Mouse (Mus musculus): Measurements from ENCODE around the gene 2900026A02Rik. TPM values are rescaled to one million over a fixed set of nuclear protein-coding genes. Genes with fewer than 3 reads are reported as not detected.
A peak's percentile ranks its signal among the peaks of the same experiment; 100 is the strongest.

The 2900026A02Rik gene
- polyA plus RNA-seq, 1 experiment: 70.8 TPM

- no peak overlapping the region for H3K4me3 ChIP-seq (ENCODE audit: low read depth, low read length)
- 96% methylated on average over 5 of the region's 5 CpGs for WGBS
- H3K36me3 ChIP-seq (ENCODE audit: control insufficient read depth, insufficient read depth, low read length): 0 out of 2 replicates have a peak, but pooled peaks cover 6% of the 10 kb centered on the region
- H3K4me1 ChIP-seq (ENCODE audit: control insufficient read depth, insufficient read depth, insufficient read length, low read length): peaks cover 38% of the 10 kb centered on the region
- H3K27me3 ChIP-seq (ENCODE audit: control insufficient read depth, insufficient read depth, low read length): no peaks in the 10 kb centered on the region
- TF ChIP-seq POLR2A (IDR thresholded peaks at IDR 0.05; ENCODE audit: low read depth, low read length): no peak
- TF ChIP-seq CTCF (IDR thresholded peaks at IDR 0.05; ENCODE audit: extremely low read depth, insufficient read length, insufficient replicate concordance, low read depth, low read length): peak; percentile 33; the same call in 1 of the 2 replicates
- no peak overlapping the region for H3K27ac ChIP-seq (ENCODE audit: insufficient read depth, low read depth, low read length)
Observed at GRCm38 (mm10) chr5:113140872-113141271, 80.2 kb downstream of the 2900026A02Rik start.

GRCm38 (mm10) chr5:113140051-113140450 lies 81.0 kb downstream of the 2900026A02Rik start:
- H3K4me1 ChIP-seq (ENCODE audit: control insufficient read depth, insufficient read depth, insufficient read length, low read length): peaks cover 36% of the 10 kb centered on the region
- no peak overlapping the region for H3K27ac ChIP-seq (ENCODE audit: insufficient read depth, low read depth, low read length)
- no peak overlapping the region for H3K4me3 ChIP-seq (ENCODE audit: low read depth, low read length)
- H3K36me3 ChIP-seq (ENCODE audit: control insufficient read depth, insufficient read depth, low read length): 0 out of 2 replicates have a peak, but pooled peaks cover 6% of the 10 kb centered on the region
- H3K27me3 ChIP-seq (ENCODE audit: control insufficient read depth, insufficient read depth, low read length): no peaks in the 10 kb centered on the region
- no peak for TF ChIP-seq POLR2A (IDR thresholded peaks at IDR 0.05; ENCODE audit: low read depth, low read length)
- TF ChIP-seq CTCF (IDR thresholded peaks at IDR 0.05; ENCODE audit: extremely low read depth, insufficient read length, insufficient replicate concordance, low read depth, low read length): no peak
- WGBS: 74% methylated on average over 3 of the region's 3 CpGs

GRCm38 (mm10) chr5:113139064-113139726 lies 81.8 kb downstream of the 2900026A02Rik start:
- peak overlapping the region; percentile 24; the same call in 1 of the 2 replicates for H3K27ac ChIP-seq (ENCODE audit: insufficient read depth, low read depth, low read length)
- TF ChIP-seq CTCF (IDR thresholded peaks at IDR 0.05; ENCODE audit: extremely low read depth, insufficient read length, insufficient replicate concordance, low read depth, low read length) (no peak), POLR2A (IDR thresholded peaks at IDR 0.05; ENCODE audit: low read depth, low read length) (no peak)
- 0 out of 2 replicates have a peak, but pooled peaks cover 6% of the 10 kb centered on the region for H3K36me3 ChIP-seq (ENCODE audit: control insufficient read depth, insufficient read depth, low read length)
- H3K4me1 ChIP-seq (ENCODE audit: control insufficient read depth, insufficient read depth, insufficient read length, low read length): peaks cover 36% of the 10 kb centered on the region
- 29% methylated on average over 7 of the region's 7 CpGs for WGBS
- H3K4me3 ChIP-seq (ENCODE audit: low read depth, low read length): peak overlapping the region; percentile 54
- H3K27me3 ChIP-seq (ENCODE audit: control insufficient read depth, insufficient read depth, low read length): no peaks in the 10 kb centered on the region

GRCm38 (mm10) chr5:113138319-113139063 lies 82.5 kb downstream of the 2900026A02Rik start:
- TF ChIP-seq POLR2A (IDR thresholded peaks at IDR 0.05; ENCODE audit: low read depth, low read length) (no peak), CTCF (IDR thresholded peaks at IDR 0.05; ENCODE audit: extremely low read depth, insufficient read length, insufficient replicate concordance, low read depth, low read length) (0 out of 2 replicates have a peak, but pooled peaks have one; percentile 5)
- peak overlapping the region; percentile 24 for H3K27ac ChIP-seq (ENCODE audit: insufficient read depth, low read depth, low read length)
- peak overlapping the region; percentile 54 for H3K4me3 ChIP-seq (ENCODE audit: low read depth, low read length)
- H3K4me1 ChIP-seq (ENCODE audit: control insufficient read depth, insufficient read depth, insufficient read length, low read length): peaks cover 36% of the 10 kb centered on the region
- H3K27me3 ChIP-seq (ENCODE audit: control insufficient read depth, insufficient read depth, low read length): no peaks in the 10 kb centered on the region
- WGBS: 4% methylated on average over 43 of the region's 43 CpGs
- H3K36me3 ChIP-seq (ENCODE audit: control insufficient read depth, insufficient read depth, low read length): 0 out of 2 replicates have a peak, but pooled peaks cover 7% of the 10 kb centered on the region

GRCm38 (mm10) chr5:113137691-113138318 lies 83.2 kb downstream of the 2900026A02Rik start:
- H3K4me3 ChIP-seq (ENCODE audit: low read depth, low read length): peak overlapping the region; percentile 54
- H3K27ac ChIP-seq (ENCODE audit: insufficient read depth, low read depth, low read length): peak overlapping the region; percentile 24
- TF ChIP-seq CTCF (IDR thresholded peaks at IDR 0.05; ENCODE audit: extremely low read depth, insufficient read length, insufficient replicate concordance, low read depth, low read length) (no peak), POLR2A (IDR thresholded peaks at IDR 0.05; ENCODE audit: low read depth, low read length) (no peak)
- H3K27me3 ChIP-seq (ENCODE audit: control insufficient read depth, insufficient read depth, low read length): no peaks in the 10 kb centered on the region
- WGBS: 13% methylated on average over 36 of the region's 36 CpGs
- peaks cover 8% of the 10 kb centered on the region; the same call in 1 of the 2 replicates for H3K36me3 ChIP-seq (ENCODE audit: control insufficient read depth, insufficient read depth, low read length)
- H3K4me1 ChIP-seq (ENCODE audit: control insufficient read depth, insufficient read depth, insufficient read length, low read length): peaks cover 37% of the 10 kb centered on the region

- Histone ChIP-seq H3K36me3 (ENCODE audit: control insufficient read depth, insufficient read depth, low read length) (peaks cover 12% of the 10 kb centered on the region), H3K4me1 (ENCODE audit: control insufficient read depth, insufficient read depth, insufficient read length, low read length) (peaks cover 40% of the 10 kb centered on the region), H3K27me3 (ENCODE audit: control insufficient read depth, insufficient read depth, low read length) (no peaks in the 10 kb centered on the region), H3K4me3 (ENCODE audit: low read depth, low read length) (peak overlapping the region; percentile 54), H3K27ac (ENCODE audit: insufficient read depth, low read depth, low read length) (peak overlapping the region; percentile 24)
- WGBS: 21% methylated on average over 13 of the region's 13 CpGs
- no peak for TF ChIP-seq CTCF (IDR thresholded peaks at IDR 0.05; ENCODE audit: extremely low read depth, insufficient read length, insufficient replicate concordance, low read depth, low read length)
- no peak for TF ChIP-seq POLR2A (IDR thresholded peaks at IDR 0.05; ENCODE audit: low read depth, low read length)
Observed at GRCm38 (mm10) chr5:113136951-113137487, 84.0 kb downstream of the 2900026A02Rik start.

All from small intestine, adult 2 months (tissue).